Mouse (Mus musculus): ENCODE data around the gene Gmeb2.

The Gmeb2 gene

GRCm38 (mm10) chr2:181220361-181220760 lies 67.5 kb downstream of the Gmeb2 start:
- no peak for DNase-seq

GRCm38 (mm10) chr2:181219538-181220216 lies 68.2 kb downstream of the Gmeb2 start, which contains the start of gene Fndc11:
Gene Fndc11, plus strand, starts transcription at chr2:181220013.
- peak; percentile 67 for DNase-seq

DNA sequence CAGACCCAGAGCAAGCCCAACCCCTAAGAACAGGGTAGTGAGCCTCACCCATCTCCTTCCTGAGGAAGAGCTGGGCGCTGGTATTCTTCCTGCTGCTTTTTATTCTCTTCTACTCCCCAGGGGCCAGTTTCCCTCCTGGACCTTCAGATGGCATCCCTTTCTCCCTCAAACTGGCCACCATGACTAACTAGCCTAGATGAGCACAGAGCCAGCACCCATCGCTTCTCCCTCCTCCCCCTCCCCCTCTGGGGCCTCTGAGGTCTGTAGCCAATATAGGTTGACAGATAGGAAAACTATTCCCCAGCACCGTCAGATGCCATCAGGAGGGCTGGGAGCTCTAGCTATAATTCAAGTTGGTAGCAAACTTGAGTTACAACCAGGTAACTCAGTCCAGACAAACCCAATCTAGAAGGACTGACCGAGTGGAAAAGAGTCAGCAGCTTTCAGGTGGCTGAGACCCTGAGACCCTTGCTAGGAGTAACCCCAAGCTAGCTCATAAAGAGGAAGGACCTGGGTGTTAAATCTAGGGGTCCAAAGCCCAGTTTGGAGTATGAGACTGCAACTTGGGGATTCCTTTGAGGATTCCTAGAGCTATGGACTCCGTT lies 68.9 kb downstream of the Gmeb2 start:
- no peak for DNase-seq

DNA sequence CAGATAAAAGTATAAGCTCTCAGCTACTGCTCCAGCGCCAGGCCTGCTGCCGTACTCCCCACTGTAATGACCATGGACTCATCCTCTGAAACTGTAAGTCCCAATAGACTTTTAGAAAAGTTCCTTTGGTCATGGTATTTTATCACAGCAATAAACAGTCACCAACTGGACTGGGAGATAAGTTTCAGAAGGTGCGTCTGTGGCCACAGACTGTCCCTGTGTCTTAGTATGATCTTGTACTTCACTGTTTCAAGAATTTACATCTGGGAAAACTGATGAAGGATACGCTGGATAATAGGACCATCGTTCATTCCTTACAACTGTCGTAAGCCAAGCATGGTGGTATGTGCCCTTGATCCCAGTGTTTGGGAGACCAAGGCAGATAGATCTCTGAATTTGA lies 71.8 kb downstream of the Gmeb2 start:
- DNase-seq, result no peak

- peak; percentile 52 for DNase-seq
These were observed 74.8 kb downstream of the Gmeb2 start, which contains the start of gene Srms for GRCm38 (mm10) chr2:181213021-181213445. Gene Srms, minus strand, starts transcription at chr2:181213185.

- DNase-seq, result no peak
These were observed 75.3 kb downstream of the Gmeb2 start for GRCm38 (mm10) chr2:181212389-181213020.

DNA sequence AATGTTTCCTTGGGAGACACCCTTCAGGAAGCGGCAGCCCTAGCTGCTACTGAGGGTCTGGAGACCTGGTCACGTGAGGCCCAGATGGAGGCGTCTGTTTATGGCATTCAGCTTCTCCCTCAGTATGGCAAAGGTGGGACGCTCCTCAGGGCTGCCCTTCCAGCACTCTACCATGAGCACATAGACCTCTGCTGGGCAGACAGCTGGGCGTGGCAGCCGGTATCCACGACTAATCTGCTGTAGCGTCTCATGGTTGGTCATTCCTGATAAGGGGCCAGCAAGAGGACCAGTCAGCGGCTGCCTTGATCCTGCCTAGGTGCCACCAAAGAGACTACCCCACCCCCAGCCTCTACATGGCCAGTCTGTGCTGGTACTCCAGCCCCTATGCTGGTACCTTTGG lies 81.7 kb downstream of the Gmeb2 start:
- DNase-seq, result peak; percentile 87

- peak; percentile 45 for DNase-seq
These were observed 82.2 kb downstream of the Gmeb2 start for GRCm38 (mm10) chr2:181205678-181206077.

DNA sequence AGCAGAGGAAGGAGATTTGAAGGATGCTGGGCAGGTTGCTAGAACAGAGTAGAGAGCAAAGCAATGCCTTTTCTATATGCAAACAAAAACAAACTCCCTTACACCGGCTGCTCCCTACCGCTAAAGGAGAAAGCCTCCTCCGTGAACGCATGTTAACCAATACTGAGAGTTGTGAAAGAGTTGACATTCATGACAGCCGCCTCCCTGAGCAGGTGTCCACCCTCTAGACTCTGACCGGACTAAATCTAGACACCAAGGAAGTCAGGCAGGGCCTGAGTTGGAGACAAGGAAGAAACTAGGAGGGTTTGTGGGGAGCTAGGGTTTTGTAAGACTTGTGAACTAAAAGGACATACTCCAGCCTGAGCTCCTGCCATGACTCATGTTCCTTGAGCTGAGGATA lies 84.9 kb downstream of the Gmeb2 start:
- DNase-seq, result no peak

GRCm38 (mm10) chr2:181202422-181202821 lies 85.4 kb downstream of the Gmeb2 start, which contains the start of gene Ptk6:
Gene Ptk6, minus strand, starts transcription at chr2:181202789.
- DNase-seq, result no peak

DNA sequence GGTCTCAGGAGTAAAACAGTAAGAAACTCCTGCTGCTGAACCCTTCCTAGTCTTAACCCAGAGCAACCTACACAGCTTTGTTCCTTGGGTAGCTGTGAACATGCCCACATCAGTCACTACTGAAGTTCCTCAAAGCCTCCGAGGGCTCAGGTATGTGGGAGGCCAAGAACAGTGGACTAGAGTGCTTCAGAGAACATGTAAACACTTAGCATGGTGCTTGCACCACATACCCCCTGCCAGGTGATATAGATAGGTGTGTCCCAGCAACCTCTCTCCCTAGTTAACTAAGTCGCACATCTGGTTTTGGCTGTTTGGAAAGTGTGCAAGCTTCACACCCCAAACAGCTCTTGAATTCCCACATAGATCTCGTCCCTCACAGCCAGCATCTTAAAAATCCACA lies 86.2 kb downstream of the Gmeb2 start:
- DNase-seq, result no peak

Data from liver (tissue).